In the genomic region with DNA sequence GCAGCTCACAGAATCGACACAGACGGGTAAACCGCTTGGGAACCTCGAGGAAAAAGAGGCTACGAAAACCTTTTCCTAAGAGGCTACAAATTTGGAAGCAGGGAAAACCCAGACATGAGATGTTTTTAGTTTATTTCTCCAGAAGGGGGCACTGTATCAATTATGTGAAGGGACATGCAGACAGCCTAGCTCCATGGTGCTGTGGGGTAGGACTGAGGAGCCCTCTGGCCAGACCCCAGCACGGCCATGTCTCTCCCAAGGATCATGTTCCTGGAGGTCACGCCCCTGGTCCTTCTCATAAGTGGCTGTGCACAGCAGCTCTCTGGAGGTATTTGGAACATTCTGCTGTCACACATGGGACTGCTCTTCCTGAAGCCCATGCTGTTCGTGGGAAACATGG, we compare ENCODE assay signal across 10 mouse cellular contexts. TPM values are rescaled to one million over a fixed set of nuclear protein-coding genes. Genes with fewer than 3 reads are reported as not detected.
DNase-seq lines count a peak whose midpoint lies in the region; ATAC-seq and TF ChIP-seq lines count a peak whose summit lies in the region.
"Had no signal": no experiment of that assay in that cellular context is flagged by ENCODE, and none has a peak within 500 bp of the region (broad histone marks: within the 10 kb centered on the region; RNA-seq: fewer than 3 reads in every experiment).

No protein-coding gene starts in this region.

- no peaks in the 10 kb centered on the region for H3K9me3 ChIP-seq in ES-Bruce4 (replicated peaks; ENCODE audit: control insufficient read depth, insufficient read depth, low read length, poor library complexity, severe bottlenecking)
- H3K9me3 ChIP-seq: limb, embryonic 15.5 days; neural tube, embryonic 15.5 days had no signal

- WGBS in kidney, adult 2 months = 68% methylated on average over 8 of the region's 8 CpGs

- TF ChIP-seq CTCF in kidney, adult 2 months (conservative IDR thresholded peaks at IDR 0.05; ENCODE audit: insufficient read depth, insufficient read length, low read depth, low read length) = peak; percentile 23; the same call in 1 of the 2 replicates
- peak; percentile 7 for TF ChIP-seq CTCF in ES-Bruce4 (IDR thresholded peaks at IDR 0.05; ENCODE audit: low read depth, low read length)

- no peaks in the 10 kb centered on the region for H3K36me3 ChIP-seq in kidney, adult 2 months (ENCODE audit: control insufficient read depth, insufficient read depth, low read length)
- H3K36me3 ChIP-seq in ES-Bruce4 (ENCODE audit: control insufficient read depth, insufficient read depth, low read length, poor library complexity, severe bottlenecking) = peaks cover 18% of the 10 kb centered on the region

- no peak overlapping the region for H3K9ac ChIP-seq in ES-Bruce4 (ENCODE audit: low read depth, poor library complexity, severe bottlenecking)
- H3K9ac ChIP-seq: limb, embryonic 15.5 days; neural tube, embryonic 15.5 days had no signal

- TF ChIP-seq POLR2A in kidney, adult 2 months (IDR thresholded peaks at IDR 0.05; ENCODE audit: low read depth, low read length) = no peak
- TF ChIP-seq POLR2A in ES-Bruce4 (IDR thresholded peaks at IDR 0.05; ENCODE audit: insufficient read depth, low read length) = no peak

- intact Hi-C loops in left cerebral cortex, postnatal 36 days (cut with DNase I) = loop anchor here (2.0 kb wide), 1 partner anchor 50 kb away; no protein-coding TSS in a partner anchor

- H3K27me3 ChIP-seq in kidney, adult 2 months (replicated peaks; ENCODE audit: control insufficient read depth, insufficient read depth, low read length) = no peaks in the 10 kb centered on the region
- H3K27me3 ChIP-seq in ES-Bruce4 (ENCODE audit: control insufficient read depth, insufficient read depth, low read length, poor library complexity, severe bottlenecking) = no peaks in the 10 kb centered on the region
- H3K27me3 ChIP-seq: limb, embryonic 15.5 days; neural tube, embryonic 15.5 days had no signal

- TF ChIP-seq EP300 in ES-Bruce4 (IDR thresholded peaks at IDR 0.05; ENCODE audit: insufficient read depth, low read depth, low read length) = no peak

- no peak overlapping the region for H3K4me3 ChIP-seq in kidney, adult 2 months (ENCODE audit: insufficient read depth, low read depth, low read length)
- no peak overlapping the region for H3K4me3 ChIP-seq in ES-Bruce4 (ENCODE audit: low read depth, low read length)
- H3K4me3 ChIP-seq: limb, embryonic 15.5 days; neural tube, embryonic 15.5 days had no signal

- 0 out of 2 replicates have a peak, but pooled peaks have one; percentile 15 for ATAC-seq in megakaryocyte progenitor cell, adult 5-6 weeks (replicated peaks; ENCODE audit: poor library complexity)

- peak; percentile 35 for DNase-seq in cerebellum, adult 11-12 months
- no peak for DNase-seq in cerebellum, adult 9-11 months
- peak; percentile 35 for DNase-seq in kidney, adult 2 months
- no peak for DNase-seq in kidney, adult 18-20 months
- no peak for DNase-seq in right cerebral cortex, postnatal 4 days
- no peak for DNase-seq in left cerebral cortex, postnatal 36 days (ENCODE audit: low spot score in 2 of 2)

- H3K27ac ChIP-seq in kidney, adult 2 months (ENCODE audit: insufficient read depth, low read depth, low read length) = no peak overlapping the region
- no peak overlapping the region for H3K27ac ChIP-seq in ES-Bruce4 (ENCODE audit: insufficient read depth, low read length)
- H3K27ac ChIP-seq: limb, embryonic 15.5 days; neural tube, embryonic 15.5 days had no signal

- no peaks in the 10 kb centered on the region for H3K4me1 ChIP-seq in kidney, adult 2 months (ENCODE audit: control insufficient read depth, insufficient read depth, low read length)
- peaks cover 5% of the 10 kb centered on the region for H3K4me1 ChIP-seq in ES-Bruce4 (ENCODE audit: control insufficient read depth, insufficient read depth, low read length)

RNA-seq across cellular contexts. Expression of a gene that starts 8.1 kb away (rescaled TPM):
- 30.6 and 33.7 TPM in 2 replicates for polyA plus RNA-seq in kidney, adult 2 months (2012; rRNA removed)
- polyA plus RNA-seq in ES-Bruce4 (2011; ENCODE audit: insufficient read depth, insufficient read length, low read depth, missing spikeins) = 20.0 and 20.7 TPM in 2 replicates
- total RNA-seq in megakaryocyte progenitor cell, adult 5-6 weeks (2015) = 7.2 and 8.0 TPM in 2 replicates
- total RNA-seq in megakaryocyte progenitor cell, adult 5-6 weeks (2017) = 6.1 and 6.4 TPM in 2 replicates
- 10 to 100 TPM; 15.2 to 21.8 TPM for total RNA-seq in left cerebral cortex, postnatal 36 days (2021)

RNA-seq across cellular contexts. Expression of a gene that starts 15.4 kb away (rescaled TPM):
- polyA plus RNA-seq in kidney, adult 2 months (2012; rRNA removed) = 4.9 and 5.5 TPM in 2 replicates
- 49.7 and 52.1 TPM in 2 replicates for polyA plus RNA-seq in ES-Bruce4 (2011; ENCODE audit: insufficient read depth, insufficient read length, low read depth, missing spikeins)
- 2.8 and 4.6 TPM in 2 replicates for total RNA-seq in megakaryocyte progenitor cell, adult 5-6 weeks (2015)
- 1.0 and 2.7 TPM in 2 replicates for total RNA-seq in megakaryocyte progenitor cell, adult 5-6 weeks (2017)
- 10 to 100 TPM; 11.3 to 16.5 TPM for total RNA-seq in left cerebral cortex, postnatal 36 days (2021)

RNA-seq across cellular contexts. Expression of a gene that starts 27.9 kb away (rescaled TPM):
- 23.0 and 26.7 TPM in 2 replicates for polyA plus RNA-seq in kidney, adult 2 months (2012; rRNA removed)
- 24.0 and 24.4 TPM in 2 replicates for polyA plus RNA-seq in ES-Bruce4 (2011; ENCODE audit: insufficient read depth, insufficient read length, low read depth, missing spikeins)
- 3.4 and 3.6 TPM in 2 replicates for total RNA-seq in megakaryocyte progenitor cell, adult 5-6 weeks (2015)
- total RNA-seq in megakaryocyte progenitor cell, adult 5-6 weeks (2017) = 6.6 and 7.9 TPM in 2 replicates
- 10 to 100 TPM; 14.4 to 18.0 TPM for total RNA-seq in left cerebral cortex, postnatal 36 days (2021)

RNA-seq across cellular contexts. Expression of a gene that starts 46.8 kb away (rescaled TPM):
- polyA plus RNA-seq in kidney, adult 2 months (2012; rRNA removed) = 11.0 and 13.8 TPM in 2 replicates
- 13.4 and 13.5 TPM in 2 replicates for polyA plus RNA-seq in ES-Bruce4 (2011; ENCODE audit: insufficient read depth, insufficient read length, low read depth, missing spikeins)
- total RNA-seq in megakaryocyte progenitor cell, adult 5-6 weeks (2015) = 7.4 and 10.3 TPM in 2 replicates
- total RNA-seq in megakaryocyte progenitor cell, adult 5-6 weeks (2017) = 4.8 and 6.6 TPM in 2 replicates
- total RNA-seq in left cerebral cortex, postnatal 36 days (2021) = 10 to 100 TPM; 10.3 to 13.3 TPM

RNA-seq across cellular contexts. Expression of a gene that starts 47.2 kb away (rescaled TPM):
- polyA plus RNA-seq in kidney, adult 2 months (2012; rRNA removed) = 70.0 and 76.1 TPM in 2 replicates
- polyA plus RNA-seq in ES-Bruce4 (2011; ENCODE audit: insufficient read depth, insufficient read length, low read depth, missing spikeins) = 89.1 and 95.3 TPM in 2 replicates
- total RNA-seq in megakaryocyte progenitor cell, adult 5-6 weeks (2015) = 35.5 and 45.2 TPM in 2 replicates
- total RNA-seq in megakaryocyte progenitor cell, adult 5-6 weeks (2017) = 89.2 and 106 TPM in 2 replicates
- total RNA-seq in left cerebral cortex, postnatal 36 days (2021) = 10 to 100 TPM; 66.0 to 69.2 TPM

Comparison
In these comparisons a context has a peak if more than half of its experiments do, and no peak if none do; other contexts are left out.
1. DNase-seq: peak in cerebellum, adult 11-12 months (single experiment) and kidney, adult 2 months (single experiment); none in cerebellum, adult 9-11 months (single experiment), kidney, adult 18-20 months (single experiment), right cerebral cortex, postnatal 4 days (single experiment) and left cerebral cortex, postnatal 36 days (0 of 2).